Mouse (Mus musculus) splenic B cell, adult 2 months (primary cell): ENCODE results near the gene Thbs1.

Source experiments
- DNase-seq: peaks from one replicate; pipeline ENCODE4 v3.0.0-alpha.2; 2011; ENCODE audit warnings: low read depth, low spot score
- H3K27me3 ChIP-seq: 2 replicates; pipeline ENCODE4 v1.6.1; 2012; ENCODE audit warnings: mild to moderate bottlenecking, low read length, moderate library complexity, mixed read lengths; ENCODE audit not compliant: control insufficient read depth, poor library complexity, insufficient read depth, severe bottlenecking
- H3K36me3 ChIP-seq: 2 replicates; pipeline ENCODE4 v1.6.1; 2012; ENCODE audit warnings: mild to moderate bottlenecking, low read length, moderate library complexity, mixed read lengths; ENCODE audit not compliant: control insufficient read depth, poor library complexity, insufficient read depth, severe bottlenecking

Thbs1 gene

DNA sequence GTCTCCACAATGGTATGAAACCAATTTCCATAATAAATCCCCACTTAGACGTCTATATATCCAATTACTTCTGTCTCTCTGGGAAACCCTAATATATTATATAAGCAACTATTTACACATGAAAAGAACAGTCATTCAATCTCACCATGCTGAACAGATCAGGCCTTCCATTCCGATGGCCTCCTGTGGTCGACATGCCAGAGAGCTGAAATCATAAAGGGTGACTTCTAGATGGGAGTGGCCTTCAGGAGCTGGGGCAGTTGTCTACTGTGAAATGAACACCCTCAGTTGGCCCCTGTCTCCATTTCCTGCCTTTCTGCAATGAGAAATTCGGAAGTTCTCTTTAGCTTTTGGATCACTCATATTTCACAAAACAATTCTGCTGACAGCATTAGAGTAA, 9.5 kb upstream of the Thbs1 start:
- DNase-seq, result no peak
- H3K36me3 ChIP-seq, result no peaks in the 10 kb centered on the region
- no peaks in the 10 kb centered on the region for H3K27me3 ChIP-seq

DNA sequence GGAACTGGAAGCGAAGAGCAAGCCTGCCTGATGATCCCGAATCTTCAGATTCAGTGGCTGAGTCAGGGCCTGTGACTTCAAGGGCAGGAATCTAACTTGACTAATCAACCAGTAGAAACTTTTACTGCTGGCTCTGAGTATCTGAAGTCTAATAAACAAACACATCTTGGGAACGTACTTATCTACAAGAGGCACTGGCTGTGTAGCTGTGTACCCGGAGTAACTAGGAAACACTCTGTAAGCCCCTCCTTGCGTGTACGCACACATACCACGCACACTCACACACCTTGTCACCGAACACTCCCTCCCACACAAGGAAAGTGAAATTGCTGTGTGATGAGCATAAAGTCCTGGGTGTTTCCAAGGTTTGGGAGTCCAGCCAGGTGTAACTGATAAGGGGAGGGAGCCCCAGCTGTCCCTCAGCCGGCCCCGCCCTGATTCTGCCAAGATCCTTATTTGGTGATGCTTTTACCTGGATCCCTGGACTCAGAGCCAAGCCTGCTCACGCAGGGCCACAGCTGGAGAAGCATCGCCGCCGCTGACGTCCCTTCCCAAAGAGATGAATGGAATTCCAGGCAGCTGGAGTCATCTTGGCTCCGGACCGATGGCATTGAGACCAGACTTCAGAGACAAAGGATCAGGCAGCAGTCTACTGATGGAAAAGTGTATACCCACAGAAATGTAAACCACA, 1.3 kb upstream of the Thbs1 start:
- DNase-seq, result no peak
- Histone ChIP-seq H3K27me3 (no peaks in the 10 kb centered on the region; the same call in 1 of the 2 replicates), H3K36me3 (no peaks in the 10 kb centered on the region)

DNA sequence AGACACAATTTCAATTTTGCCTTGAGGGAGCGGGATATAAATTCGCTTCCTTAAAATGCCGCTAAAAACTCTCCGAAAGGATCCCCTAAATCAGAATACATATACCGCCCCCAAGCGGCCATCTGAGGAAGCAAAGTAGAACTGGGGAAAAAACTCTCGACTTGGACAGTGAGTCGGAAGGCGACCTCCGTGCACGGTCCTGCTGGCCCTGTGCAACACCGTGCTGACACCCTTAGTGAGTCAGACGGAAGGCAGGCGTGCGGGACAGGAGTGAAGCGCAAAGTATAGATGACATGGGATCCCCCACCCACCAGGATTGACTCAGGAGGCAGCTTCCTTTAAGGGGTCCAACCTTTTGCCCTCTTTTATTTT, 574 bp upstream of the Thbs1 start:
- DNase-seq, result peak; percentile 75
- no peaks in the 10 kb centered on the region for H3K36me3 ChIP-seq
- H3K27me3 ChIP-seq, result no peaks in the 10 kb centered on the region; the same call in 1 of the 2 replicates

GRCm38 (mm10) chr2:118112438-118112837, 762 bp downstream of the Thbs1 start:
- Histone ChIP-seq H3K36me3 (no peaks in the 10 kb centered on the region), H3K27me3 (no peaks in the 10 kb centered on the region; the same call in 1 of the 2 replicates)
- DNase-seq, result no peak

GRCm38 (mm10) chr2:118112846-118113479, 1.3 kb downstream of the Thbs1 start:
- no peaks in the 10 kb centered on the region; the same call in 1 of the 2 replicates for H3K27me3 ChIP-seq
- DNase-seq, result no peak
- no peaks in the 10 kb centered on the region for H3K36me3 ChIP-seq

DNA sequence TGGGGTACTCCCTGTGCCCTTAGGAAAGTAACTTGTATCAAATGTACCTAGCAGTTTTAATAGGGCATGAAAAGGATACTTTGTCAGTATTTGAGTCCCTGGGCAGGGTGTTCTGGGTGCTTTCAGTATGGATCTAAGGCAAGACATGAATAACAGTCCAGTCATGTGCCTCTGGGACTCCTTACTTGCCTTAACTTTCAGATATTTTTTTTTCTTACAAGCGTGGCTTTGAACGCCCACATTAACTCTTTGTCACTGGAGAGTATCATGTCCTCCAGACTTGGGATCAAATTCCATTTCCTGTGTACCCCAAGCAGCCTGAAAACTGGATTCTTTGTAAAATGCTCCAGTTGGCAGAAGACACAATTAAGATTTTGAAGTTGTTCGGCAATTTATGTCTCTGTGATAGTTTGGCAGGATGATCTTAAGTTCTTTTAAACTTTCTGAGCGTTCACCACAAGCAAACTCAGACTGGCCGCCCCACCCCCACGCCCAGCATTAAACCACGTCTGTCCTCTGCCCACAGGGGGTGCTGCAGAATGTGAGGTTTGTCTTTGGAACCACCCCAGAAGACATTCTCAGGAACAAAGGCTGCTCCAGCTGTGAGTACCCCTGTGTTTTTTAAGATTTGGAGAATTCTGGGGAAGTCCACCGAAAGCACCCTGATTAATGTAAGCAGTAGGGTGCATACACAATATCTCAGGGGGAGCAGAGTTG, 2.3 kb downstream of the Thbs1 start:
- DNase-seq, result no peak
- Histone ChIP-seq H3K27me3 (no peaks in the 10 kb centered on the region; the same call in 1 of the 2 replicates), H3K36me3 (no peaks in the 10 kb centered on the region)

GRCm38 (mm10) chr2:118114671-118115070, 3.0 kb downstream of the Thbs1 start:
- DNase-seq, result no peak
- no peaks in the 10 kb centered on the region for H3K36me3 ChIP-seq
- no peaks in the 10 kb centered on the region; the same call in 1 of the 2 replicates for H3K27me3 ChIP-seq

GRCm38 (mm10) chr2:118115647-118116046, 4.0 kb downstream of the Thbs1 start:
- no peaks in the 10 kb centered on the region for H3K36me3 ChIP-seq
- H3K27me3 ChIP-seq, result no peaks in the 10 kb centered on the region; the same call in 1 of the 2 replicates
- DNase-seq, result no peak

- H3K27me3 ChIP-seq, result no peaks in the 10 kb centered on the region; the same call in 1 of the 2 replicates
- no peaks in the 10 kb centered on the region for H3K36me3 ChIP-seq
- no peak for DNase-seq
These were observed 4.5 kb downstream of the Thbs1 start for GRCm38 (mm10) chr2:118116180-118116579.

DNA sequence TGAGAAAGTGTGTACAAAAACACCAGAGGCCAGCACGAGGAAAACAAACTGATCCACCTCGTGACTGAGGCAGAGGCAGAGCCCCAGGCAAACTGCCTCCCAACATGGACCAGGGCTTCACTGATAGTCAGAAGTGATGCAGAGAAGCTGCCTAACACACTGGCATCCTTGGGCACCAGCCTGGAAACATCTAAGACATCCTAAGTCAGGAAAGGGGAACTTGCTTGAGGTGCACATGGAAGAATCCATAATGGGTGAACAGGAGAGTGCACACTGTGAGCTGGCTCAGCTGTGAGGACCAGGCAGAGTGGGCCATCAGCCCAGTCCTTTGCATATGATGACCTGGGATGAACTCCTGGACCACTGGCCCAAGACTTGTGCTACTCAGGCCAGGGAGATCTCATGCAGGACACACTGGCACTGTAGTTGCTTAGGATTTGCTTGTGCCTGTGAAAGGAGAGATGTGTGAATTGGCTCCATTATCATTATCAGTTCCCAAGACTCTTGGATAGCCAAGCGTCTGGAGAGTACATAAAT, 5.1 kb downstream of the Thbs1 start:
- Histone ChIP-seq H3K36me3 (no peaks in the 10 kb centered on the region), H3K27me3 (no peaks in the 10 kb centered on the region; the same call in 1 of the 2 replicates)
- no peak for DNase-seq

DNA sequence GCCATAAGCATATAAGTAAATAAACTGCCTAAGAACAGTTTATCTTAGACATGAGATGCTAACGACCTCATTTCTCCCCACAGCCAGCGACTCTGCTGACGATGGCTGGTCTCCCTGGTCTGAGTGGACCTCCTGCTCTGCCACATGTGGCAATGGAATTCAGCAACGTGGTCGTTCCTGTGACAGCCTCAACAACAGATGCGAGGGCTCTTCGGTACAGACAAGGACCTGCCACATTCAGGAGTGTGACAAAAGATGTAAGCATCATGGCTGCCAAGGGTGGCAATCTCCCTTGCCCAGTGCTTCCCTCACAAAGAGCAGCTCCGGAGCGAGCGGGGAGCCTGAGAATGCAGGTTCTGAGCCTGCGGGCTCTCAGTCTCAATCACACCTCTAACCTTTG, 5.7 kb downstream of the Thbs1 start:
- Histone ChIP-seq H3K36me3 (no peaks in the 10 kb centered on the region), H3K27me3 (no peaks in the 10 kb centered on the region; the same call in 1 of the 2 replicates)
- no peak for DNase-seq

GRCm38 (mm10) chr2:118118045-118118444, 6.4 kb downstream of the Thbs1 start:
- DNase-seq, result no peak
- H3K36me3 ChIP-seq, result no peaks in the 10 kb centered on the region
- H3K27me3 ChIP-seq, result no peaks in the 10 kb centered on the region; the same call in 1 of the 2 replicates

GRCm38 (mm10) chr2:118118515-118118914, 6.8 kb downstream of the Thbs1 start:
- Histone ChIP-seq H3K27me3 (no peaks in the 10 kb centered on the region; the same call in 1 of the 2 replicates), H3K36me3 (no peaks in the 10 kb centered on the region)
- DNase-seq, result no peak

DNA sequence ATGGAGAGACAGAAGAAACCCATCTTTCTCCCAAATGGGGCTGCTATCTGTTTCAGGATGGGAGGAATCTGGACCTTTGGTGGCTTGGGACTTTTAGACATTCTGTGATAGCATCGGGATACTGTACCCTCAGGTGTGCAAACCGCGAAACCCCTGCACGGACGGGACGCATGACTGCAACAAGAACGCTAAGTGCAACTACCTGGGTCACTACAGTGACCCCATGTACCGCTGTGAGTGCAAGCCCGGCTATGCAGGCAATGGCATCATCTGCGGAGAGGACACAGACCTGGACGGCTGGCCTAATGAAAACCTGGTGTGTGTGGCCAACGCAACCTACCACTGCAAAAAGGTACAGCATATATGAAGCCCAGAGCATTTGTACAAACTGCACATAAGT, 8.0 kb downstream of the Thbs1 start:
- Histone ChIP-seq H3K36me3 (no peaks in the 10 kb centered on the region), H3K27me3 (no peaks in the 10 kb centered on the region)
- DNase-seq, result no peak

DNA sequence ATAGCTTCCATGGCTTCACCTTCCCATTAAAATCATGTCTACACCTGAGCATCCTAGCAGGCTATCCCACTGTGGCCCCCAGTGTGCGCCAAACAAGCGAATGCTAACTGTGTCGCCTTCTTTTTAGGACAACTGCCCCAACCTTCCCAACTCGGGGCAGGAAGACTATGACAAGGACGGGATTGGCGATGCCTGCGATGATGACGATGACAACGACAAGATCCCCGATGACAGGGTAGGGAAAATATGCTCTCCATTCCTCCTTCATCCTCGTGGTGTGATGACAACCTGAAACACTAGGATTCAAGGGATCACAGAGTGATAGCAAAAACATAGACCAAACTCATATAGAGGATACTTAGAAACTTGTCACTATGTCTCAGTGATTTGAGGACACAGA, 8.4 kb downstream of the Thbs1 start:
- Histone ChIP-seq H3K36me3 (no peaks in the 10 kb centered on the region), H3K27me3 (no peaks in the 10 kb centered on the region)
- no peak for DNase-seq
